Mouse (Mus musculus): ENCODE measurements around the gene Zfp961.
"Not testable (repeated sequence)": the region's sequence is repeated elsewhere in the genome, so short reads cannot be mapped to it uniquely, and the experiment has no call there.

- not testable (repeated sequence) for TF ChIP-seq POLR2A (IDR thresholded peaks at IDR 0.05; ENCODE audit: low read depth, low read length); CTCF (IDR thresholded peaks at IDR 0.05; ENCODE audit: extremely low read depth, insufficient read depth, insufficient read length, insufficient replicate concordance)
Measured at GRCm38 (mm10) chr8:72032926-72033325, 82.1 kb downstream of the Zfp961 start.

All from spleen, adult 2 months (tissue).